Mouse (Mus musculus): ENCODE data around the gene Slc25a29. TPM values are rescaled to one million over a fixed set of nuclear protein-coding genes. Genes with fewer than 3 reads are reported as not detected.

Slc25a29 gene
- polyA plus RNA-seq, 1 experiment from 2014 or later, result 1.8 TPM

DNA sequence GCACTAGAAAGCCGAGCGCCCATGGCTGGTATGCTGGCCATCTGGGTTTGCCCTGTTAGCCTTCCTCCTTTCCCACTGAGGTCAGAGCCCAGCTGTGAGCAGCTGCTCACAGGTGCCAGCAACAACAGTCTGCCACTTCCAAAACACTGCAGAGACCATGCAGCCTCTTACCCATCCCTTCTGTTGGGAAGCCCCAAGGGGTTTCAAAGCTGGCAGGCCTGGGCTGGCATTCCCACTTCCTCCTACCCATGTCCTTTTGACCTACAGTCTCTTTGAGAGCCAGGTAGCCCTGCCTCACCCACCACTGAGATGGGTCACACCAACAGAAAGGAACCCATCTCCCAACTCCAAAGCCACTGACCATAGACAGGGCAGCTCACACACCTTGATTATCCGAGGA lies 2.3 kb downstream of the Slc25a29 start:
- H3K36me3 ChIP-seq (ENCODE audit: control insufficient read depth, insufficient read depth), result no peaks in the 10 kb centered on the region
- no peak overlapping the region for H3K4me2 ChIP-seq (replicated peaks; ENCODE audit: low read depth)
- no peaks in the 10 kb centered on the region for H3K9me3 ChIP-seq (ENCODE audit: control insufficient read depth)
- 92% methylated on average over 3 of the region's 3 CpGs for WGBS
- ATAC-seq, result no peak
- no peak overlapping the region for H3K4me3 ChIP-seq (ENCODE audit: low read depth, low read length)
- H3K27me3 ChIP-seq (replicated peaks; ENCODE audit: control insufficient read depth, insufficient read depth, low read length), result no peaks in the 10 kb centered on the region
- H3K9ac ChIP-seq (ENCODE audit: low read depth, low read length), result no peak overlapping the region
- H3K27ac ChIP-seq (ENCODE audit: low read depth, low read length), result no peak overlapping the region
- no peak for TF ChIP-seq CTCF (IDR thresholded peaks at IDR 0.05; ENCODE audit: low read depth)
- H3K4me1 ChIP-seq (replicated peaks; ENCODE audit: control insufficient read depth, insufficient read depth, low read length), result peaks cover 6% of the 10 kb centered on the region

DNA sequence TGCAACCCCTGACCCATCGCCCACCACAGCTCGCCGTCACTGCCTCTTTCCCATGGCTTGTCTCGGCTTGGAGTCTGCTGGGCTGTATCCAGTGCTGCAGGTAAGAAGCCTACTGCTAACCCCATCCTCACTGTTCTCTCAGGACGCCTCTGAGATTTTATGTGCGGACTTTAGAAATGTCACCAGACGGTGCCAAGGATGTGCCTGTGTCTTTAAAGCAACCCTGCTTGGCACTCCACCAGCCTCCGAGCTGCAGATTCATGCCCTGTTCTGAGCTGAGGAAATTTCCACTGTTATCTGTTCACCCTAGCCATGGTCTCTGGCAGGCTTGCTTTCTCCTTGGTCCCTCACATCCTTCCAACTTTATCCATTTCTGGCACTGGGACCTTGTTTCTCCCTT lies 2.8 kb downstream of the Slc25a29 start:
- Histone ChIP-seq H3K9ac (ENCODE audit: low read depth, low read length) (no peak overlapping the region), H3K4me2 (replicated peaks; ENCODE audit: low read depth) (no peak overlapping the region), H3K27me3 (replicated peaks; ENCODE audit: control insufficient read depth, insufficient read depth, low read length) (no peaks in the 10 kb centered on the region), H3K27ac (ENCODE audit: low read depth, low read length) (no peak overlapping the region), H3K36me3 (ENCODE audit: control insufficient read depth, insufficient read depth) (no peaks in the 10 kb centered on the region), H3K4me3 (ENCODE audit: low read depth, low read length) (no peak overlapping the region), H3K4me1 (replicated peaks; ENCODE audit: control insufficient read depth, insufficient read depth, low read length) (peaks cover 6% of the 10 kb centered on the region), H3K9me3 (ENCODE audit: control insufficient read depth) (no peaks in the 10 kb centered on the region)
- WGBS, result 89% methylated on average over 8 of the region's 8 CpGs
- TF ChIP-seq CTCF (IDR thresholded peaks at IDR 0.05; ENCODE audit: low read depth), result no peak
- no peak for ATAC-seq

DNA sequence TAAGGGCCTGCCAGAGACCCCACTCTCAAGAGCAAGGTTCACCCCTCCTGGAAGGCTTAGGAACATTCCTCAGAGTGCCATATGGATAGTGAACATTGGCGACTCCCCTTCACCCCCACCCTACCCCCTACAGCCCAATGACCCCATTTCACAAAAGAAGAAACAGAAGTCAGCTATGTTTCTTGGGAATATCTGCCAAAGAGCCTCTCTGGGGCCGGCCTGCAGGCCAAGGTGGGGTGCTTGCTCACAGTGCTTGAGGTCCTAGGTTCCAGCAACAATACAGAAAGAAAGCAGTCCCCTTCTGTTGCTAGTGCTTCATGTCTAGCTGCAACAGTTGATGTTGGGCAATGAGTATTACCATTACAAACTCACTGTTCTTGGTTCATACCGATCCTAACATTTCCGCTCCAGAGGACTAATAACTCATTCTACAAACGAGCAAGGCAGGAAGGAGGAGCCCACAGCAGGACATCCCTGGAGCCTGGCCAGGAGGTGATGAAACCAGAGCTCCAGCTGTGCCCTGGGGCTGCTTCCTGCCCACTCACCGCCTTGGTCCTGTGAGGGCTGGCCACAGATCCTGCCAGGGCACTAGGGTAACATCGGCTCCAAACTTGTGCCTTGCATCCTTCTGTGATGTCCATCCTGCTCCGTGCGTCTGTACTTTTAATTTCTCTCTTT lies 3.6 kb downstream of the Slc25a29 start:
- no peaks in the 10 kb centered on the region for H3K36me3 ChIP-seq (ENCODE audit: control insufficient read depth, insufficient read depth)
- H3K27ac ChIP-seq (ENCODE audit: low read depth, low read length), result no peak overlapping the region
- no peak overlapping the region for H3K4me2 ChIP-seq (replicated peaks; ENCODE audit: low read depth)
- TF ChIP-seq CTCF (IDR thresholded peaks at IDR 0.05; ENCODE audit: low read depth), result no peak
- ATAC-seq, result no peak
- no peaks in the 10 kb centered on the region for H3K9me3 ChIP-seq (ENCODE audit: control insufficient read depth)
- H3K9ac ChIP-seq (ENCODE audit: low read depth, low read length), result no peak overlapping the region
- H3K27me3 ChIP-seq (replicated peaks; ENCODE audit: control insufficient read depth, insufficient read depth, low read length), result no peaks in the 10 kb centered on the region
- no peaks in the 10 kb centered on the region; the same call in 1 of the 2 replicates for H3K4me1 ChIP-seq (replicated peaks; ENCODE audit: control insufficient read depth, insufficient read depth, low read length)
- no peak overlapping the region for H3K4me3 ChIP-seq (ENCODE audit: low read depth, low read length)
- 66% methylated on average over 9 of the region's 9 CpGs for WGBS

- Histone ChIP-seq H3K27me3 (replicated peaks; ENCODE audit: control insufficient read depth, insufficient read depth, low read length) (no peaks in the 10 kb centered on the region), H3K36me3 (ENCODE audit: control insufficient read depth, insufficient read depth) (no peaks in the 10 kb centered on the region), H3K9me3 (ENCODE audit: control insufficient read depth) (no peaks in the 10 kb centered on the region), H3K9ac (ENCODE audit: low read depth, low read length) (no peak overlapping the region), H3K4me1 (replicated peaks; ENCODE audit: control insufficient read depth, insufficient read depth, low read length) (no peaks in the 10 kb centered on the region), H3K27ac (ENCODE audit: low read depth, low read length) (no peak overlapping the region), H3K4me3 (ENCODE audit: low read depth, low read length) (no peak overlapping the region), H3K4me2 (replicated peaks; ENCODE audit: low read depth) (no peak overlapping the region)
- WGBS, result 84% methylated on average over 6 of the region's 6 CpGs
- no peak for ATAC-seq
- TF ChIP-seq CTCF (IDR thresholded peaks at IDR 0.05; ENCODE audit: low read depth), result no peak
Observed at GRCm38 (mm10) chr12:108830358-108830757, 5.3 kb downstream of the Slc25a29 start.

DNA sequence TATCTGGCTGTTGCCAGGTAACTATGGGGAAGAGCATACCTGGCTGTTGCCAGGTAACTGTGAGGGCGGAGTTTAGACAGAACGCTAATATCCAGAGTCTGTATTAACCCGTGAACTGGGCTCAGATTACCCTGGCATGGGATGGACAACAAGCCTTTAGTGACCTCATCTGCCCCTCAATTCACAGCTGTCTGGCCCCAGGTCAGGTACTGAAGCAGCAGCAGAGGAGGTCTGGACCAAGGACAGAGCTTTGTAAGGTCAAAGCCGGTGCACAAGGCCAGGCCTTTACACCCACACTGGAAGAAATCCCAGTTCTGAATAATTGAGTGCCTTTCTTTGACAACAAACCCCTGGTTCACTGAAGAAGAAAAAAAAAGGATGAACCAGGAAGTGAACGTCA lies 6.0 kb downstream of the Slc25a29 start:
- ATAC-seq, result no peak
- Histone ChIP-seq H3K9ac (ENCODE audit: low read depth, low read length) (no peak overlapping the region), H3K36me3 (ENCODE audit: control insufficient read depth, insufficient read depth) (no peaks in the 10 kb centered on the region)

DNA sequence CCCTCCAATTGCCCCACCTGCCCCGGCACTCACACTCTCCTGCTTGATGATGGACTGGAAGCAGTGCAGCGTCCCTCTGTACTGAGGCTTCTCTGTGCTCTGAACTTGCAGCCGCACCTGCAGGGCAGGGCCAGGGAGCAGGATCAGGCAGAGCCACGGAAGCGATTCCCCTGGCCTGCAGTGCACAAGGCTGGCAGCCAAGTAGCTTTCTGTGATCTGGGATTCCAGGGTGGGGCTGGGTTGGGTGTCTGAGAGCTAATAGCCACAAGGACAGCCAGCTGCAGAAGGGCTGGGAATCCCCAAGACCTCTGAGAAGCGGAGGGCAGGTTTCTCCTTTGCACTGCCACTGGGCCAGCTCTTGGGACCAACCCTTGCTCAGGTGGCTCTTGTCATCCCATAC lies 8.0 kb downstream of the Slc25a29 start:
- no peak for ATAC-seq
- 69% methylated on average over 6 of the region's 6 CpGs for WGBS
- H3K4me2 ChIP-seq (replicated peaks; ENCODE audit: low read depth), result no peak overlapping the region

More for the DNA sequence above, 6.0 kb downstream of the Slc25a29 start:
- Histone ChIP-seq H3K27ac (ENCODE audit: low read depth, low read length) (no peak overlapping the region), H3K4me2 (replicated peaks; ENCODE audit: low read depth) (no peak overlapping the region), H3K27me3 (replicated peaks; ENCODE audit: control insufficient read depth, insufficient read depth, low read length) (no peaks in the 10 kb centered on the region), H3K4me3 (ENCODE audit: low read depth, low read length) (no peak overlapping the region), H3K4me1 (replicated peaks; ENCODE audit: control insufficient read depth, insufficient read depth, low read length) (no peaks in the 10 kb centered on the region), H3K9me3 (ENCODE audit: control insufficient read depth) (no peaks in the 10 kb centered on the region)
- 60% methylated on average over 5 of the region's 5 CpGs for WGBS
- TF ChIP-seq CTCF (IDR thresholded peaks at IDR 0.05; ENCODE audit: low read depth), result no peak

More for the DNA sequence above, 8.0 kb downstream of the Slc25a29 start:
- no peak for TF ChIP-seq CTCF (IDR thresholded peaks at IDR 0.05; ENCODE audit: low read depth)
- H3K9ac ChIP-seq (ENCODE audit: low read depth, low read length), result no peak overlapping the region
- no peaks in the 10 kb centered on the region for H3K27me3 ChIP-seq (replicated peaks; ENCODE audit: control insufficient read depth, insufficient read depth, low read length)
- no peaks in the 10 kb centered on the region for H3K4me1 ChIP-seq (replicated peaks; ENCODE audit: control insufficient read depth, insufficient read depth, low read length)
- no peak overlapping the region for H3K4me3 ChIP-seq (ENCODE audit: low read depth, low read length)
- H3K27ac ChIP-seq (ENCODE audit: low read depth, low read length), result no peak overlapping the region
- no peaks in the 10 kb centered on the region for H3K36me3 ChIP-seq (ENCODE audit: control insufficient read depth, insufficient read depth)
- no peaks in the 10 kb centered on the region for H3K9me3 ChIP-seq (ENCODE audit: control insufficient read depth)

Measured in intestine, postnatal 0 days (tissue).